Mouse (Mus musculus): ENCODE measurements at regions not wholly inside any gene's neighbourhood (a gene's known extent, or its start where the extent isn't known, plus 50 kb on each side); places are given as distances from the start of the nearest gene placed in this dataset.

GRCm38 (mm10) chr5:46791051-46791450, 933.6 kb upstream of the Lcorl start:
- no peak for DNase-seq

DNA sequence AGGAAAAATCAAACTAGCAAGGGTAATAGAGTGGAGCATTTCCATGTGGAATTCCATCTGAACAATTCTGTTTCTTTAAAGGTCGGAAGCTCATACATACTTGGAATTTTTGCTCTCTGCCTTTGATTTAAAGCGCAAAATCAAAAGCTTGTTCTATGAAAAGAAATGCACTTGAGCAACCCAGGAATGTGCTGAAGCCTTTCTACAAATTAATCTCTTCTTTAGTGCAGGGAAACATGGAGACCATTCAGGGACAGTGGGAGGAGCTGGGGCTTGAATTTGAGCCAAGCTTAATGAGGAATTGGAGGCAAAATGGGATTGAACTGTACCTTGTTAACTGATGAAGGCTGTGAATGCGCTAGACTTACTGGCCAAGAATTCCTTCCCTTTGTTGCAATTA, 933.1 kb upstream of the Lcorl start:
- no peak for DNase-seq

DNA sequence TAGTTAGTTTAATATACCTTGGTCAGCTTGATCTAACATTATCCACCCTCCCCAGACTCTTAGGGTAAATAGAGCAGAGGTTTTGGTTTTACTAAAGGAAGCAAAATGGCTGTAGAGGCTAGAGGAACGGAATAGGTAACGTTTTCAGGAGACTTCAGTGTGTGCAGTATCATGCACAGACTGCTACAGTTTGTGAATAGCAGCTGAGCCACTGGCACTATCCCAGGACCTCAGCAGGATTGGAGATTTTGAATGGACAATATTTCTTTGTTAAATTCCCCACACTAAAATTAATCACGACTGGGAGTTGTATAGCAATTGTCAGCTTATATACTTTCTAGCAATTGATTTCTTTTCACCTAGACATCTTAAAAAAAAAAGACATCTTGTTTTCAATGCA, 929.7 kb upstream of the Lcorl start:
- no peak for DNase-seq

GRCm38 (mm10) chr5:46756094-46756493, 898.7 kb upstream of the Lcorl start:
- DNase-seq, result no peak

GRCm38 (mm10) chr5:46740034-46740582, 882.7 kb upstream of the Lcorl start:
- DNase-seq, result no peak

- no peak for DNase-seq
Observed at GRCm38 (mm10) chr5:46732510-46732909, 875.1 kb upstream of the Lcorl start.

DNA sequence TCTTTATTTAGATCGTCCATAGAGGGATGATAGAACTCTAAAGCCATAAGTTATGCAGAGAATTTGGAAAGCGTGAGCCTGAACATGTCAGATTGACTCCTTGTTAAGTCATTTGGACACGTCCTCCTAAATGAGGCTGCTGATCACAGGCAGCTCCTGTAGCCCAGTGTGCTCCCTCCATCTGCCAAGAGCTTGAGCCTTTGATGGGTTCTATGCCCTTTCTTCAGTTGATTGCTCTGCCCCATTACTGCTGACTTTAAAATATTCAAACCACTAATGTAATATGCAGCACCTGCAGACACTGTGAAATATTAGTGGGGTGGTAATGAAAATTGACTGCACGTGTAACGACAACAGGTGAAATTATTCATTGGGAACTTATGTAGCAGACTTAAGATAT, 874.6 kb upstream of the Lcorl start:
- no peak for DNase-seq

- no peak for DNase-seq
Observed at GRCm38 (mm10) chr5:46731297-46731696, 873.9 kb upstream of the Lcorl start.

- DNase-seq, result no peak
Observed at GRCm38 (mm10) chr5:46709596-46709995, 852.2 kb upstream of the Lcorl start.

- no peak for DNase-seq
Observed at GRCm38 (mm10) chr5:46707845-46708244, 850.4 kb upstream of the Lcorl start.

- no peak for DNase-seq
Observed at GRCm38 (mm10) chr5:46707021-46707420, 849.6 kb upstream of the Lcorl start.

GRCm38 (mm10) chr5:46678007-46678406, 820.6 kb upstream of the Lcorl start:
- no peak for DNase-seq

GRCm38 (mm10) chr5:46674810-46675502, 817.5 kb upstream of the Lcorl start:
- DNase-seq, result no peak

DNA sequence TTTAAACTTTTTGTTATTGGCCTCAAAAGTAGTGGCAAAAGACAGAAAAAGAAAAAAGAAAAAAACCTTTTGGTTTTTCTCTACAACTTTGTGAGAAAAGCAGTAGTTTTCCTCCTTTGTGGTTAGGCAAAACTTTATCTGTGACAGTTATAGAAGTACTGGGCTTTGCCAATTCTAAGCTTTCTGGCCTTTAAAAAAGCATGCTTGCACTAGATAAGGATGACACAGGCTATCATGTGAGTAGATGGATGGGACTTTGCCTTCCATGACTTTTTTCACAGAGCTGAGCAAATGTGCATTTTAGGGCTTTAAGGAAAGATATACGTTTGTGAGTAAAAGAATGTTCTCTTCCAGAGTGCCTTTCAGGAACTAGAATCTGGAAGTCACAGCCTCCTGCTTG, 816.0 kb upstream of the Lcorl start:
- no peak for DNase-seq

DNA sequence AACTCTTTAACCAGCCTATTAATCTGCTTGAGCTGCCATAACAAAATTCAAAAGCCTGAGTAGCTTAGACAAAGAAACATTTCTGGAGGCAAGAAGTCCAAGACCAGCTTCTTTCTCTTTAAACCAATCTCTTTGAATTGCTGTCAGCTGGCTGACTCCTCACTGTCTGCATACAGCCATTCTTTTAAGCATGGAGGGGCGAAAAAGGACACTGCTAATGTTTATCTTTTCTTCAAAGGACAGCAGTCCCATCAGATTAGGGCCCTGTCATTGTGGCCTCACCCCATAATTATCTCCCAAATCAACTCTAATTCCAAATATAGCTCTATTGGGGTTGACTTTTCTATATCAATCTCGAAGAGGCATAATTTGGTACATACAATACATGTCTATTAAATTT, 813.1 kb upstream of the Lcorl start:
- DNase-seq, result no peak

DNA sequence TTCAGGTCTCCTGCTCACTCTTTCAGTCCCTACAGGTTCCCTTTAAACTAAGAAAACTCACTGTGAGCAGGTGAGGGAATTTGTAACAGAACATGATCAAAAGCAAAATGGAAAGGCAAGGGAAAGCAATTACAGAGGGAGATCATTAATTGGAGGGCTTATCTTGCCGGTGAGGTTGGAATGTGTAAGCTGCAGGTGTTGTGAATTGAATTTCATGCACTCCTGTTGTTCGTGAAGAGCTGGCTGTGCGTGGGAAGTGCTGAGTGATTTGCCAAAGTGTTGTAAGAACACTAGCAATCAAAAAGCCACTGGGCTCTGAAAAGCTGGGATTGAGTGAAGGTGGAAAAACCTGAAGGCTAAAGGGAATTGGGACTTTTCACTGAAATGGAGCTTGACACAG, 808.8 kb upstream of the Lcorl start:
- DNase-seq, result no peak

GRCm38 (mm10) chr5:46657065-46657464, 799.6 kb upstream of the Lcorl start:
- no peak for DNase-seq

- DNase-seq, result no peak
Observed at GRCm38 (mm10) chr5:46654189-46654588, 796.8 kb upstream of the Lcorl start.

DNA sequence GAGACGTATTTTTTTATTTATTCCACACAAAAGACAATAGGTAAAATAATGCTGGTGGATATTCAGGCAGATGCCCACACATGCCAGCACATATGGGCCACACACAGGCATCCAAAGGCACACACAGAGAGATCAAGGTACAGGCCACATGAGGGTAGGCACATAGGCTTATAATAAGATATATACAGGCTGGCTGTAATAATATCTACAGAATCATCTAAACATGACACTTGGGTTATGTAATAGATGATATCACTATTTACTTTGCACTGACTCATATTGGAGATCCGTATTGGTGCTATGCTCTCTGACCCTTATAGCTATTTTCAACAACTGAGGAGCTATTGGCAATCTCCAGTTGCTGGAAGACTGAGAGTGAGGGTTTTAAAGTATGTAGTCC, 785.6 kb upstream of the Lcorl start:
- no peak for DNase-seq

- DNase-seq, result no peak
Observed at GRCm38 (mm10) chr5:46635116-46635668, 777.8 kb upstream of the Lcorl start.
